Mouse (Mus musculus): ENCODE measurements around the gene Angptl8.

- no peak for TF ChIP-seq CTCF (IDR thresholded peaks at IDR 0.05; ENCODE audit: extremely low read depth, insufficient read depth, low read length)
- no peak for TF ChIP-seq POLR2A (IDR thresholded peaks at IDR 0.05; ENCODE audit: extremely low read depth, insufficient read depth, low read length)
Measured at GRCm38 (mm10) chr9:21822686-21823085, 12.6 kb upstream of the Angptl8 start.

Data from cortical plate, adult 2 months (tissue).